Mouse (Mus musculus) midbrain, embryonic 14.5 days (tissue): ENCODE results near the gene Med7. TPM values are rescaled to one million over a fixed set of nuclear protein-coding genes. Genes with fewer than 3 reads are reported as not detected.

Experiments
- ATAC-seq: fragments of 200-750 bp; cut with Nextera tagmentation; 2 replicates; pipeline ENCODE4 v1.8.0; 2017; ENCODE audit warnings: moderate number of reproducible peaks, moderate library complexity; ENCODE audit not compliant: low FRiP score, low TSS enrichment
- DNase-seq: peaks from one replicate; pipeline ENCODE4 v3.0.0-alpha.2; 2015
- H3K27ac ChIP-seq: fragments of 300-500 bp; sonication (generic); replicated peaks from 2 replicates; pipeline ENCODE4 v1.5.1; 2014; ENCODE audit warnings: mild to moderate bottlenecking, low read depth, low read length, moderate library complexity
- H3K27me3 ChIP-seq: fragments of 300-500 bp; sonication (generic); 2 replicates; pipeline ENCODE4 v1.6.1; 2014; ENCODE audit warnings: low read length, control low read depth, mixed read lengths; ENCODE audit not compliant: control insufficient read depth, insufficient read depth
- H3K36me3 ChIP-seq: fragments of 300-500 bp; sonication (generic); 2 replicates; pipeline ENCODE4 v1.6.1; 2014; ENCODE audit warnings: low read length, control low read depth; ENCODE audit not compliant: control insufficient read depth, insufficient read depth
- H3K4me1 ChIP-seq: fragments of 300-500 bp; sonication (generic); 2 replicates; pipeline ENCODE4 v1.6.1; 2014; ENCODE audit warnings: mild to moderate bottlenecking, antibody characterized with exemption, low read length, control low read depth; ENCODE audit not compliant: control insufficient read depth, insufficient read depth
- H3K4me2 ChIP-seq: fragments of 300-500 bp; sonication (generic); 2 replicates; pipeline ENCODE4 v1.6.1; 2014; ENCODE audit warnings: mild to moderate bottlenecking, low read length, moderate library complexity
- H3K4me3 ChIP-seq: fragments of 300-500 bp; sonication (generic); replicated peaks from 2 replicates; pipeline ENCODE4 v1.5.1; 2014; ENCODE audit warnings: low read depth, low read length
- H3K9ac ChIP-seq: fragments of 300-500 bp; sonication (generic); replicated peaks from 2 replicates; pipeline ENCODE4 v1.6.1; 2014; ENCODE audit warnings: mild to moderate bottlenecking, low read length, moderate library complexity
- H3K9me3 ChIP-seq: fragments of 300-500 bp; sonication (generic); 2 replicates; pipeline ENCODE4 v1.6.1; 2016; ENCODE audit warnings: low read length, control low read depth, mixed read lengths; ENCODE audit not compliant: control insufficient read depth
- WGBS: fragments of 180-500 bp; shearing (Covaris S2); extraction: QIAGEN DNeasy Blood & Tissue Kit; methylation state at CpG from one replicate; pipeline ENCODE4 v1.1.7; 2014; 5-methylcytosine and 5-hydroxymethylcytosine counted together
- polyA plus RNA-seq: library from polyadenylated mRNA; unstranded; fragments of >200 nt; fragmentation: Nextera tagmentation; extraction: Ambion mirVana; gene quantifications from 2 replicates; pipeline ENCODE4 v1.2.1, GENCODE M21; 2014

Med7 gene
- polyA plus RNA-seq, 1 experiment from 2014 or later = 74.3 TPM

GRCm38 (mm10) chr11:46461362-46461761, 24.6 kb downstream of the Med7 start:
- no peaks in the 10 kb centered on the region for H3K27me3 ChIP-seq
- H3K27ac ChIP-seq = no peak overlapping the region
- H3K9ac ChIP-seq = no peak overlapping the region
- no peak for ATAC-seq
- H3K9me3 ChIP-seq = no peaks in the 10 kb centered on the region
- no peaks in the 10 kb centered on the region for H3K36me3 ChIP-seq
- no peak overlapping the region for H3K4me3 ChIP-seq
- H3K4me1 ChIP-seq = no peaks in the 10 kb centered on the region
- 85% methylated on average over 5 of the region's 5 CpGs for WGBS
- no peak for DNase-seq
- no peak overlapping the region for H3K4me2 ChIP-seq

- no peaks in the 10 kb centered on the region for H3K27me3 ChIP-seq
- H3K9me3 ChIP-seq = no peaks in the 10 kb centered on the region
- no peak for ATAC-seq
- DNase-seq = no peak
- no peak overlapping the region for H3K27ac ChIP-seq
- H3K4me1 ChIP-seq = no peaks in the 10 kb centered on the region
- no peak overlapping the region for H3K4me2 ChIP-seq
- H3K9ac ChIP-seq = no peak overlapping the region
- 70% methylated on average over 5 of the region's 5 CpGs for WGBS
- no peaks in the 10 kb centered on the region for H3K36me3 ChIP-seq
- H3K4me3 ChIP-seq = no peak overlapping the region
These were observed 25.2 kb downstream of the Med7 start for GRCm38 (mm10) chr11:46461931-46462330.

- DNase-seq (no peak), ATAC-seq (no peak)
- Histone ChIP-seq H3K36me3 (no peaks in the 10 kb centered on the region), H3K4me2 (no peak overlapping the region), H3K27ac (no peak overlapping the region), H3K4me3 (no peak overlapping the region), H3K9ac (no peak overlapping the region), H3K27me3 (no peaks in the 10 kb centered on the region), H3K9me3 (no peaks in the 10 kb centered on the region), H3K4me1 (no peaks in the 10 kb centered on the region)
- 93% methylated on average over 2 of the region's 2 CpGs for WGBS
These were observed 30.2 kb downstream of the Med7 start for GRCm38 (mm10) chr11:46466878-46467277.

DNA sequence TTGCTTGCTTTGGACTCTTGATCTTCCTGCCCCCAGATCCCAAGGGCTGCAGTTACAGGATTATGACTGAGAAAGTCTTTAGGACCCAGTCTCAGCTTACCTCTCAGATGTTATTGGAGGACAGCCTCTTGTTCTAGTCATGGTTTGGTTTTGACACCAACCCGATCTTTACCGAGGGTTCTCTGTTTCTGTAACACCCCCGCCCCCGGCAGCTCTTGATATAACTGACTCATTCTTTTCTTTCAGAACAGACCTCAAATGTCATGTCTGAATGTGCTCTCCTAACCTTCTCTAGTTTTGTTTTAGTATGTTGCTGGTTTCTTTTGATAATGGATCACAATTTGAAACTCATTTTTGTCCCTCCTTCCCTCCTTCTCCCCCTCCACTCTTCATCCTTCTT, 37.5 kb downstream of the Med7 start:
- no peak overlapping the region for H3K27ac ChIP-seq
- no peaks in the 10 kb centered on the region for H3K36me3 ChIP-seq
- H3K9ac ChIP-seq = no peak overlapping the region
- DNase-seq = no peak
- WGBS = 92% methylated on average over 4 of the region's 4 CpGs
- H3K4me2 ChIP-seq = no peak overlapping the region
- ATAC-seq = no peak
- no peaks in the 10 kb centered on the region for H3K9me3 ChIP-seq
- H3K4me1 ChIP-seq = no peaks in the 10 kb centered on the region
- H3K27me3 ChIP-seq = no peaks in the 10 kb centered on the region
- H3K4me3 ChIP-seq = no peak overlapping the region

DNA sequence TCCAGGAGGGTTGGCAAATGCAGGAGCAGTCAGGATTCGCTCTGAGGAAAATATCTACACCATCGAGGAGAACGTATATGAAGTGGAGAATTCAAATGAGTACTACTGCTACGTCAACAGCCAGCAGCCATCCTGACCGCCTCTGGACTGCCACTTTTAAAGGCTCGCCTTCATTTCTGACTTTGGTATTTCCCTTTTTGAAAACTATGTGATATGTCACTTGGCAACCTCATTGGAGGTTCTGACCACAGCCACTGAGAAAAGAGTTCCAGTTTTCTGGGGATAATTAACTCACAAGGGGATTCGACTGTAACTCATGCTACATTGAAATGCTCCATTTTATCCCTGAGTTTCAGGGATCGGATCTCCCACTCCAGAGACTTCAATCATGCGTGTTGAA, 42.6 kb downstream of the Med7 start:
- H3K36me3 ChIP-seq = no peaks in the 10 kb centered on the region
- H3K4me2 ChIP-seq = no peak overlapping the region
- no peaks in the 10 kb centered on the region for H3K9me3 ChIP-seq
- no peak overlapping the region for H3K9ac ChIP-seq
- H3K27ac ChIP-seq = no peak overlapping the region
- no peak overlapping the region for H3K4me3 ChIP-seq
- H3K27me3 ChIP-seq = no peaks in the 10 kb centered on the region
- 88% methylated on average over 9 of the region's 9 CpGs for WGBS
- ATAC-seq = no peak
- no peak for DNase-seq
- no peaks in the 10 kb centered on the region for H3K4me1 ChIP-seq

GRCm38 (mm10) chr11:46480517-46480916, 43.8 kb downstream of the Med7 start:
- WGBS = 86% methylated on average over 7 of the region's 7 CpGs
- Histone ChIP-seq H3K27ac (no peak overlapping the region), H3K4me2 (no peak overlapping the region), H3K4me3 (no peak overlapping the region), H3K4me1 (no peaks in the 10 kb centered on the region), H3K27me3 (no peaks in the 10 kb centered on the region), H3K36me3 (no peaks in the 10 kb centered on the region), H3K9me3 (no peaks in the 10 kb centered on the region), H3K9ac (no peak overlapping the region)
- ATAC-seq (no peak), DNase-seq (no peak)

DNA sequence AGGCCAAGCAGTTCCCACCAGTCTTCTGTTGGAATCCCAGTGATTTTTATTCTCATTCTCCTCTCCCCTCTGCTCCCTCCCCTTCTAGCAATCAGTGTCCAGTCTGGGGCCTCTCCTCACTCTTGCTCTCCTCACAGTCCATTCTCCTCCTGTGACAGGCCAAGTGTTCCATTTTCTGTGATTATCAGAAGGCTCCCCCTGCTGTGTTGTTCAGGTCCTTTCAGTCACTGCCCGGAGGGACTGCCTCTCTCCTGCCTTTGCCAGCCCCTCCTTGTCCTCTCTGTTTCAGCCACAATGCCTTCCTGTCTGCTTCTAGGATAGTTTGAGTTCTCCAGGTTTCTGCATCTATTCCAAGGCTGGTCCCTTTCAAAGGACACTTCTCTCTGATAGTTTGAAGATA, 51.5 kb downstream of the Med7 start:
- no peak overlapping the region for H3K4me3 ChIP-seq
- H3K27ac ChIP-seq = no peak overlapping the region
- H3K36me3 ChIP-seq = no peaks in the 10 kb centered on the region
- H3K9ac ChIP-seq = no peak overlapping the region
- ATAC-seq = no peak
- 7% methylated on average over 1 of the region's 1 CpGs for WGBS
- DNase-seq = no peak
- no peak overlapping the region for H3K4me2 ChIP-seq
- H3K4me1 ChIP-seq = no peaks in the 10 kb centered on the region
- no peaks in the 10 kb centered on the region for H3K9me3 ChIP-seq
- H3K27me3 ChIP-seq = no peaks in the 10 kb centered on the region

DNA sequence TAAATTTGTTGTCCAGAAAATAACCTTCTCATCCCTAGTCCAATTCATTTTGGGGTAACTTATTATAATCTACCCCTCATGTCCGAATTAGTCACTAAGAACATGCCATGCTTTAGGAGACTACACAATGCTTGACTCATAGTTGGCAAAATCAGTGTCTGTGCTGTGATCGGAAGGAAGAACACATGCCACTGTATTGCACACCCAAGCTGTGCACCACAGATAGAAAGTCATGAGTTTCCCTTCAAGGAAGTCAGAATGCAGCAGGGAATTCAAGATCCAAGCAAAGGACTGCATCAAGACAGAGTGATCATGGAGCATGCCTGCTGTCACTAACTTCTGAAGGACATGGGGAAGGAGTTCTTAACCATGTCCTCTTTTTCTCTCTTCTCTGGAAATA, 51.9 kb downstream of the Med7 start:
- H3K9ac ChIP-seq = no peak overlapping the region
- DNase-seq (no peak), ATAC-seq (no peak)
- no peaks in the 10 kb centered on the region for H3K4me1 ChIP-seq
- H3K9me3 ChIP-seq = no peaks in the 10 kb centered on the region
- H3K27me3 ChIP-seq = no peaks in the 10 kb centered on the region
- no peak overlapping the region for H3K27ac ChIP-seq
- H3K4me2 ChIP-seq = no peak overlapping the region
- no peak overlapping the region for H3K4me3 ChIP-seq
- WGBS = 93% methylated on average over 2 of the region's 2 CpGs
- H3K36me3 ChIP-seq = no peaks in the 10 kb centered on the region
